Mouse (Mus musculus): ENCODE results near the gene Padi1.

The Padi1 gene

DNA sequence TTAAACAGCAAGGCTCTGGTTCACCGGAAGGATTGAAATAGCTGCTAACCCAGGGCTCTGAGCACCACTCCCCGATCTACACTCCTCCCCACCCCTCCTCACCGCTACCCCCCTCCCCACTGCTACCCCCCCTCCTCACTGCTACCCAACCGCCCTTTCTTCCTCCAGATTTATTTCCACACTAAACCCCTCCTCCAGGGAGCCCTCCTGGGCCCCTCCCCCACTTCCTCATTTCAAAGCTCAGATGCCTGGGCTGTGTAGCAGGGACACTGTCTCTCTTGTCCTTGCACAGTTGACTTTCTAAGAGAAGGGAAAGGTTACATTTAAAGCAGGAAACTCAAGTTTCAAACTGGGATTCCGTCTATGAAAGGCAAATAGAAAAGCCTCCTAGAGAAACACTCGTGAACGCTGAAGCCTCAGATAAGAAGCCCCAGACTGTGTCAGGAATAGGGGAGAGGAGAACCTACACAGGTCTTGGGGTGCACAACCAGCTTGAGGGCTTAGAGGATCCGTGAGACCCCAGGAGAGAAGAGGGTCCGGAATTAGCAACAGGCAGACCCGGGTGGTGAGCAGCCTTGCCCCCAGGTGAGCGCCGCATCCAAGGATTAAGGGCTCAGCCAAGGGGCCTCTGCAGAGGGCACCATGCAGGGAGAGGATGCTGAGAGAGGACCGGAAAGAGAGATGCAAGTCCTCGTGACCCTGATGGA, 23.1 kb upstream of the Padi1 start:
- no peak for DNase-seq (ENCODE audit: inconsistent age in 2 of 2, low spot score in 1 of 2)

GRCm38 (mm10) chr4:140862036-140862650, 16.6 kb upstream of the Padi1 start:
- peak; percentile 82 to 86 for DNase-seq (ENCODE audit: inconsistent age in 2 of 2, low spot score in 1 of 2)

- no peak for DNase-seq (ENCODE audit: inconsistent age in 2 of 2, low spot score in 1 of 2)
Measured at GRCm38 (mm10) chr4:140860767-140861147, 15.2 kb upstream of the Padi1 start.

GRCm38 (mm10) chr4:140860125-140860766, 14.7 kb upstream of the Padi1 start:
- DNase-seq (ENCODE audit: inconsistent age in 2 of 2, low spot score in 1 of 2), result peak in 1 of 2 experiments; percentile 37

DNA sequence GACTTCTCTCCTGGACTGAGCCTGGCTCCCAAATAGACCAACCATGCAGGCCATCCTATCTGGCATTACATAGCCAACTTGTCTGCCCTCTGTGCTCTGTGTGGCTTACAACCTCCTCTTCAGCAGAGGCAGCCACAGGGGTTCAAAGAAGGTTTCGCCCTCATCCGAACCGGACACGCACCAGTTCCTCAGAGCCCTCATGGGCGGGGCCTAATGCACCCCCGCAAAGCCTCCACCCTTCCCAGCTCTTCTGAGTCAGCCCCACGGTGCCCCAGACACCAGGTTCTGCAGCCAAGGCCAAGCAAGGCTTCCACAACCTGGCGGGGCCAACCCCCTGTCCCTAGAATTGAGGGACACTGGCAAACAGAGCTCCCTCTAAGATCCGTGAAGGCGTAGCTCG, 13.7 kb upstream of the Padi1 start:
- peak in 1 of 2 experiments; percentile 71 for DNase-seq (ENCODE audit: inconsistent age in 2 of 2, low spot score in 1 of 2)

DNA sequence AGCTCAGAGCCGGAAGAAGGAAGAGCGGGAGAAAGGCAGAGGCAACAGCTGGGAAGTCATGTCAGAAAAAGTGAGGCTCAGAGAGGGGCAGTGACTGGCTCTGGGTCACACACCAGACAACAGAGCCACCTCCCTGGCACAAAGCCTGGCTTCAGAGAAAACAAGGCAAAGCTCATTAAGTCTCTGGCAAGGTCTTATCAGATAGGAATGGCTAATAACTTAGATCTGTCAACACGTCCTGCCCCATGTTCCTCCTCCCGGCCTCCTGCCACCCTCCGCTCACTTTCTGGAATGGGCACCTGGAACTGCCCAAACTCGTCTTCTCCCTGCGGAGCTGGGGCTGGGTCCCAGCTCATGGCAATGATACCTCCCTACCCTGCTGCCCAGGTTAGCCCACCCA, 12.2 kb upstream of the Padi1 start:
- DNase-seq (ENCODE audit: inconsistent age in 2 of 2, low spot score in 1 of 2), result no peak

DNA sequence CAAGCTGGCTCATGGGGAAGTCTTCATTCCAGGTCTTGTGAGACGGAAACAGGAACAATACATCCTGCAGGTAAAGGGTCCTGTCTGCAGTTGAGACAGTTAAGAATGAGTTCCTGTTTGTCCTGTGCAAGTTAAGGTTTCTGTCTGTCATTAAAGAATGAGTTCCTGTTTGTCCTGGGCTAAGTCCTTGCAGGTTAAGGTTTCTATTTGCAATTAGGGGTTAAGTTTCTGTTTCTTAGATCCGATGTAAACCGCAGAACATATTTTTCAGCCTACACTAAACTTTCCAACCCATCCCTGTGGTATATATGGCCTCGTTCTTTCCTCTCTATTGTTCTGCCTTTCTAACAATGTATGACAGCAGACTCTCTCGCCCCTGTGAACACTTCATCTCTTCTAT, 11.5 kb upstream of the Padi1 start:
- no peak for DNase-seq (ENCODE audit: inconsistent age in 2 of 2, low spot score in 1 of 2)

DNA sequence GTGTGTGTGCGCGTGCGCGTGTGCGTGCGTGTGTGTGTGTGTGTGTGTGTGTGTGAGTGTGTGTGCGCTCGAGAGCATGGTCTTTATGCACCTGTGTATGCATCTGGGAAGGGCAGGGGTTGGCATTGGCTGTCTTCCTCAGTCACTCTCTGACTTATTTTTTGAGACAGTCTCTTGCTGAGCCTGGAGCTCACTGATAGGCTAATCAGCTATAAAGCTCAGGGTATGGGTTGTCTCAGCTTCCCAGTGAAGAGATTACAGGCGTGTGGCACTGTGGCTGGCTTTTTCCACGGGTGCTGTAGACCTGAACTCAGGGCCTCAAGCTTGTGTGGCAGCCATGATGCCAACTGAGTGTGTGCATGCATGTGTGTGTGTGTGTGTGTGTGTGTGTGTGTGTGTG, 9.6 kb upstream of the Padi1 start:
- no peak for DNase-seq (ENCODE audit: inconsistent age in 2 of 2, low spot score in 1 of 2)

DNA sequence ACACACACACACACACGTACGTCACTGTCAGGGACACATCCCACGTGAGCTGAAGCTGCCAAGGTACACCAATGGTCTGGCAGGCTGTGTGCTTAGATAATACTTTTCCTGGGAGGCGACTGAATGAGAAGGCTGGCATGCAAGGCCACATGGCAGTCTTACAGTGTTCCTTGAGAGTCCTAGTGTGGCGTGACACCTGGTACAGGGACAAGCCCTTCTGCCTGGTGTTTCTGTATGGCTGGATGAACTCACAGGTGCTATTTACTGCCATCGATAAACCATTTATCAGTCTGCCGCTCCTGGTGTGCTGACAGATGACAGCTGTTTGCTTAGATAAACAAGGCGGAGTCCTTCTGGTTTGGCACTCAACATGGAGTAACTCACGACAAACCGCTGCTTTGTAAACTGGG, 8.9 kb upstream of the Padi1 start:
- DNase-seq (ENCODE audit: inconsistent age in 2 of 2, low spot score in 1 of 2), result peak; percentile 70

- DNase-seq (ENCODE audit: inconsistent age in 2 of 2, low spot score in 1 of 2), result no peak
Measured at GRCm38 (mm10) chr4:140853626-140854025, 8.0 kb upstream of the Padi1 start.

DNA sequence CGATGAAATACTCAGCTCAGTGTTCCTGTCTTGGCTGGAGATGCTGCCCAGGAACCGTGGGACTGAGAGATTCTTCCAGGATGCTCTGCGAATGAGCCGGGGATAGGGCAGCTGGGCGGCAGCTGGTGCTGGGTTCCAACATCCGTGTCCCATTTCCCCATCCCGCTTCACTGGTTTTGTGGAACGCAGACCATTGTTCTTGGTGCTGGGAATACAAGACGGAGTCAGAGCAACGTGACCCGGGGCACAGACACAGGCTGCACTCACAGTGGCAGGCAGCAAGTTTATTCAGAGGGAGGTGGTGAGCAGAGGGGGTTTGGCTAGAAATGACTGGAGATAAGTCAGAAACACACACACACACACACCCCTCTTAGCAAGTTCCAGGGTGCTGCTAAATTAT, 3.7 kb upstream of the Padi1 start:
- DNase-seq (ENCODE audit: inconsistent age in 2 of 2, low spot score in 1 of 2), result no peak

GRCm38 (mm10) chr4:140844991-140845390, 587 bp downstream of the Padi1 start:
- no peak for DNase-seq (ENCODE audit: inconsistent age in 2 of 2, low spot score in 1 of 2)

DNA sequence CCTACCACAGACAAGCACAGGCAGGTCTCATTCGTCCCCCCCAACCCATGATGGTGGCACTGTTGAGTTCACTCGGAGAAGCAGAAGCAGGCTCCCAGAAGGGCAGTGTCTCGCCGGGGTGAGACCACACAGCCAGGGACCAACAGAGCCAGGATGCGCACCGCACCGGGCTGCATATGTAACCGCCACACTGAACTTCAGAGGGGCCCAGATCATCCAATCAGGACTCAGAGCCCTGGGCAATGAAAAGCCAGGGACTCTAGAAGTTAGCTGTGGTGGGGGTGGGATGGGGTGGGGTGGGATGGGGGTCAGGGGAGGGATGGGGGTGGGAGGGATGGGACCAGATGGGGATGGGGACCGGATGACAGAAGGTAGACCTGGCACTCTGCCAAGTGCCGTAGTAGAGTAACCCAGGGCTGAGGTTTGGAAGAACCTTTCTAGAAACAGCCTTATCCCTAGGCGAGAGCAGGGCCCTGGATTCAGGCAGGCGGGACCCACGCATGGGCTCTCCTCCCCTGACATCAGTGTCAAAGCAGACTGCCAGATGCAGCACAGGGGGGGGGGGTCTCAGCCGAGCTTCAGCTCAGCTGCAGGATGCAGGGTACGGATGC, 1.8 kb downstream of the Padi1 start:
- no peak for DNase-seq (ENCODE audit: inconsistent age in 2 of 2, low spot score in 1 of 2)

GRCm38 (mm10) chr4:140842909-140843308, 2.7 kb downstream of the Padi1 start:
- DNase-seq (ENCODE audit: inconsistent age in 2 of 2, low spot score in 1 of 2), result no peak

- peak; percentile 97 for DNase-seq (ENCODE audit: inconsistent age in 2 of 2, low spot score in 1 of 2)
Measured at GRCm38 (mm10) chr4:140837879-140838278, 7.7 kb downstream of the Padi1 start.

DNA sequence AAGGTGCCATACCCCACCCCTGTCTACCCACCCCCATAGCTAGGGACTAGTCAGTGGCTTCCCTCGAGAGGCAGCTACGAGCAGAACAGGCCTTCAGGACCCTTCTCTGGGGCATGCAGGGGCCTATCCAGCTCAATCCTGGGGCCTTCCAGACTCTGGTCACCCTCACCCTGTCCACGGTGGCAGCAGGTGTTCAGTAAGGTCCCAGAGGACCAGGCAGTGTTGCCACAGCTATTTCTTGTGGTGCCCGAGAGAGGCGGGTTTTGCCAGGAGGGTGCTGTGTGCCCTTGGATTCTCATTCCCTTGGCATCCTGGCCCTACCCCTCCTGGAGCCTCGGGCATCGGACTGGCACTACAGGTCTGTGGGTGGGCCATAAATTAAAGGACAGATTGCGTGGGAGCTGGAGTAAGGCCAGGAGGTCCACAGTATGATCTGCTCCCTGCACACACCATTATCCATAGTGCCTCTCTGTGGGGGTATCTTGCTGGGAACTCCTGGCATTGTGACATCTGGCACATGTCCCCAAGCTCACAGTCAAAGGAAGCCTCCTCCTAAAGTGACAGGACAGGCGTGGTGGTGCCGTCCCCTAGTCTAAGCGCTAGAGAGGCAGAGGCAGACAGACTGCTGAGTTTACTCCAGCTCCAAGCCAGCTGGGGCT, 9.2 kb downstream of the Padi1 start:
- DNase-seq (ENCODE audit: inconsistent age in 2 of 2, low spot score in 1 of 2), result peak; percentile 80 to 82

- DNase-seq (ENCODE audit: inconsistent age in 2 of 2, low spot score in 1 of 2), result peak; percentile 81 to 83
Measured at GRCm38 (mm10) chr4:140835682-140836081, 9.9 kb downstream of the Padi1 start.

GRCm38 (mm10) chr4:140834327-140834934, 11.1 kb downstream of the Padi1 start:
- peak; percentile 53 to 71 for DNase-seq (ENCODE audit: inconsistent age in 2 of 2, low spot score in 1 of 2)

- DNase-seq (ENCODE audit: inconsistent age in 2 of 2, low spot score in 1 of 2), result no peak
Measured at GRCm38 (mm10) chr4:140832821-140833220, 12.8 kb downstream of the Padi1 start.

DNA sequence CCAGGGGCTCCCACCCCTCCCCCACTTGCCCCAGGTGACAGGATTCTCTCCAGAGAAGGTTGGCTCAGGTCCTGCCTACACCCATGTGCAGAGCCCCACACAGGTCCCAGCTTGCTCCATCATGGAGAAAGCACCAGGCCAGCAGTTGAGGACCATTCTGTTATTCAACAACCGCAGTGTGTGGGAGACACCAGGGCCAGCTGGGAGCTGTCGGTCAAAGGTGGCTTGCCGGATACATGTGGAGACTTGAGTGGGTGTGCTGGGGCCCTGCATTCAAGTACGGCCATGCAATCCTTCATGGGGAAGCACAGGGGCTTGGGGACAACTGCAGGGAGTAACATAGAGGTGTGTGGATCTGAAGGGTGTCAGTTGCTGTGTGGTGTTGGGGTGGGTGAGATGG, 13.8 kb downstream of the Padi1 start:
- DNase-seq (ENCODE audit: inconsistent age in 2 of 2, low spot score in 1 of 2), result no peak

GRCm38 (mm10) chr4:140827237-140827636, 18.3 kb downstream of the Padi1 start:
- DNase-seq (ENCODE audit: inconsistent age in 2 of 2, low spot score in 1 of 2), result no peak
